Mouse (Mus musculus) adrenal gland, postnatal 14 days (tissue): ENCODE results near the gene Uqcrq. TPM values are rescaled to one million over a fixed set of nuclear protein-coding genes. Genes with fewer than 3 reads are reported as not detected.
A peak's percentile ranks its signal among the peaks of the same experiment; 100 is the strongest.
"Not testable (repeated sequence)": the region's sequence is repeated elsewhere in the genome, so short reads cannot be mapped to it uniquely, and the experiment has no call there.

Experiments
- DNase-seq: peaks from one replicate; pipeline ENCODE4 v3.0.0; 2021; ENCODE audit warnings: mixed read lengths
- total RNA-seq: library from RNA; stranded (reverse); gene quantifications from 2 replicates; pipeline ENCODE4 v1.2.3, GENCODE M21; 2021

Uqcrq gene
- total RNA-seq, 1 experiment from 2014 or later: 1,730 TPM

DNA sequence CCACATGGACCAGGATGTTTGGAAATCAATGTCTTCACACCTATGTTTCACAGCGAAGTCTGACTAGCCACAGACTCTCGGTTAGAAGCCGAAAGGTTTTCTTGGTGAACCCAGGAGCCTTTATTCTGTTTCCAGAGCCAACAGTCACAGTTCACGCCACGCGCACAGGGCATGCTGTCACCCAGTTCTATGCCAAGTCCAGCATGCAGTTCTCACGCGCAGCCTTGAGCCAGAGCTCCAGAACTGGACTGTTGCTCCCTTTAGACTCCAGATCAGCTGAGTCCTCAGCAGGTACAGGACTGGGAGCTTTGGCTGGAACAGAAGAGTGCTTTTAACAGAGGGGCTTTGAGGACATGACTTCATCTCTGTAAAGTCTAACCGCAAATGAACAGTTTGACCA is 21.8 kb upstream of the Uqcrq start:
- DNase-seq: peak; percentile 61

DNA sequence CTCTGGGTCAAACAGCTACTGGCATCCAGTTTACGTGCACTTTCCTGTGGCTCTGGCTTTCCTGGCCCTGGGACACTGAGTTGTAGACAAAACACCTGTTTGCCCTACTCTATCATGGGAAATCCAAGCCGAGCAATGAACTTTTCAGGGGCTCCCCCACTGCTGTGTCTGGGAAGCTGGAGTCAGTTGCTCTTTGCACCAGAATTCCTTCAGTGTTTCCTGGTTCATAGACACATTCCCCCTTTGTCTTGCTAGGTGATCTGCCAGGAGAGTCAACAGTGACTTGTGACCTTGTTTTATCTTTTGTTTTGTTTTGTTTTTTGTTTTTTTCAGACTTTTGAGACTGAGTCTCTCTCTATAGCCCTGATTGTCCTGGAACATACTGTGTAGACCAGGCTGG is 20.7 kb upstream of the Uqcrq start:
- DNase-seq: no peak

DNA sequence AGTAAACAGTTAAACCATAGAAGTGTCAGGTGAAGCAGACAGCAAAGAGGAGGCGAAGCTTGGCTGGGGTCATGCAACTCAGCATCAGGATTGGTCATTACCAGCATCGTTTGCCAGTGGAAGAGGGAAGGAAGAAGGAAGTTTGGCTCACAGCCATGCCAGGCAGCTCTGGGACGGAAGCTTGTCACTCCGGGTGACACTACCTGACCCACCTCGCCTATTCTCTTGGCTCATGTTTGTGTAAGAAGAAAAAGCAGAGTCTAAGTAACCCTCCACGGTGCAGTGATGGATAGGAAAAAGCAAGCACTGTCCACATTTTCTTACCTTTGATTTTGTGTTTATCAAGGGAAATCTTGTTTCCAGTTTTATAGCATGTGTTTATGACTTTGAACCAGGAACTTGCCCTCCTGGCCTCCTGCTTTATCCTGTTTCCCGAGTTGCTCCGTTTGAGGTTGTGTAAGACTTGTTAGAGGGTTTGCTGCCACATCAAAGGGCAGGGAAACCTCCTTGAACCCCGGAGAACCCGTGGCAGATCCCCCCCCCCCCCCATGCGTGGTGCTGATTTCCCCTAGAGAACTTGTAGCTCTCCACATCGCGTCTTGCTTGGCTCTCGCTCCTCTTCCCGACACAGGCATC is 19.6 kb upstream of the Uqcrq start:
- no peak for DNase-seq

DNA sequence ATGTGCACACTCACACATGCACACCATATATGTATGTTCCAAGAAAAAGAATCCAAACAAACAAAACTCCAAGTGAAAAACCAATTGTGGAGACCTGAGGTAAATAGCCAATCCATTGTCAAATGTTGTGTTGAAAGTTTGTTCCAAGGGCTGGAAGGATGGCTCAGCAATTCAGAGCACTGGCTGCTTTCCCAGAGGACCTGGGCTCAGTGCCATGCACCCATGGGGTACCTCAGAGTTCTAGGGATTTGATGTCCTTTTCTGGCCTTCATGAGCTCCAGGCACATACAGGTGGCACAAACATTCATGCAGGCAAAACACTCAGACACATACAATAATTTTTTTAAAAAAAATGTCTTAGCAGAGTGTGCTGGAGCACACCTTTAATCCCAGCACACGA is 17.9 kb upstream of the Uqcrq start:
- DNase-seq: peak; percentile 80

DNA sequence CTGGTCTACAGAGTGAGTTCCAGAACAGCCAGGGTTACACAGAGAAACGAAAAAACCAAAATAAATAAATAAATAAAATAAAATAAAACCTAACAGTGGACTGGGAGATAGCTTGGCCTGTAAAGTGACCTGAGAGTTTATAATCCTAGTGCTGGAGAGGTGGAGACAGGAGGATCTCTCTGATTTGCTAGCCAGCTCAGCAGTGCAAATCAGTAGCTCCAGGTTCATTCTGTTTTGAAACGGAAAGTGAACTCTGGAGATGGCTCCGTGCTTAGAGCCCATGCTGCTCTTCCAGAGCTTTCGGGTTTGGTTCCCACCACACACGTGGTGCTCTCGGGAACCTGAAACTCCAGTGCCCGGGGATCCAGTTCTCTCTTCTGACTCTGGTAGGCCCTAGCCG is 17.4 kb upstream of the Uqcrq start:
- no peak for DNase-seq

DNA sequence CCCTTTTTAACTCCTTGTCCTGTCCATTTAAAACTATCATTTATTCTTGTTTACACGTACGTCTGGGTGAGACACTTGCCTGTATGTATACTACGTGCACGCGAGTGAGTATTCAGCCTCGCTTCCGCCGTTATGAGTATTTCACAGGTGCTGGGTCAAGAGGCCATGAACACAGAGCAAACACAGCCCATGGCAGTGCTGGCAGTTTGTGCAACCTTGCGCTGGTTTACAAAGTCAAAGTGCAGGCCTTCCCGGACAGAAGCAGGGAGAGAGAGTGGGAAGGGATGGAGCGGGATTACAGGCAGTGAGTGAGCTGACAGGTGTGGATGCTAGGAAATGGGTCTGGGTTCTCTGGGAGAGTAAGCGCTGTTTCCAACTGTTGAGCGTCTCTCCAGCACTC is 15.6 kb upstream of the Uqcrq start:
- DNase-seq: no peak

DNA sequence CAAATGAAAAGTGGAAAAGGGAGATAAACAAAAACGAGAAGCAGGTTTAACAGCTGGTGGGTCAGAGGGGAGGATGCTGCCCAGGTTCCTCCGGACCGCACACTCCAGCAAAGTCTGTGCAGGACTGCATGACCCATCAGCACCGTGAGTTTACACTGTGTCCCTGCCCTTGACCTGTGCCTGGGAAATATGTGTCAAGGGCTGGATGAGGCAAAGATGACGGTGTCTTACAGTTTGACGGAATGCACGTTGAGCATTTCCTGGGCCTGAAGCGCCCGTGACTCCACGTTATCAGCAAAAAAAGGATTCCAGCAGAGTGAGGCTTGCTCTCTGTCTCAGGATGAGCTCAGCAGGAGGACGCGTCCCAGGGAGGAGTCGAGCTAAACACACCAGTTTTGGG is 14.9 kb upstream of the Uqcrq start:
- DNase-seq: peak; percentile 64

DNA sequence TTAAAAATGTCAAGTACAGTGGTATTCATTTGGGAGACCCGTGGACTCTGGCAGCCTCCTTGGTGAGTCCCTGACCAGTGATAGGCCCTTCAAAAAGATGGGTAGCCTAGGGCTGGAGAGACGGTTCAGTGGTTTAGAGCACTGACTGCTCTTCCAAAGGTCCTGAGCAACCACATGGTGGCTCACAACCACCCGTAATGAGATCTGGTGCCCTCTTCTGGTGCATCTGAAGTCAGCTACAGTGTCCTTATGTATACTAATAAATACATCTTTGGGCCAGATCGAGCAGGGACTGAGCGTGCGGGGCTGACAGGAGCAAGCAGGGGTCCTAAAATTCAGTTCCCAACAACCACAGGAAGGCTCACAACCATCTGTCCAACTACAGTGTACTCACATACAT is 13.2 kb upstream of the Uqcrq start:
- DNase-seq: peak; percentile 70

DNA sequence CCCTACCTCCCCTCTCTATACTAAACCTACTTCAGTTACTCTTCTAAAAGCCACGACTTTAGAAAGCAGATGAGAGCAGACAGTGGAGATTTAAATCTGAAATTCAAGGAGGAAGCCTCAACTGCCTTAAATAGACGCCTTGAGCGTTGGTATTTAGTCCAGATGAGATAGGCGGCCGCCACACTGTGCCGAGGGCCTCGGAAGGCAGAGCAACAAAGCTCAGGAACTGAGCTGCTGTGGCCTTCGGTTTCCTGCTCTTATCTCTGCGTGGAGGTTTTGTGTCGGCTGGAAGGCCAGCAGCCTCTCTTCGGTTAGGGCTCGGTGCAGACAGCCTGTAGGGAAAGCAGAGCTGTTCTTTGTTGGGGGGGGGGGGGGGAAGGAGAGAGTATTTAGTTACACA is 11.3 kb upstream of the Uqcrq start:
- DNase-seq: peak; percentile 71

DNA sequence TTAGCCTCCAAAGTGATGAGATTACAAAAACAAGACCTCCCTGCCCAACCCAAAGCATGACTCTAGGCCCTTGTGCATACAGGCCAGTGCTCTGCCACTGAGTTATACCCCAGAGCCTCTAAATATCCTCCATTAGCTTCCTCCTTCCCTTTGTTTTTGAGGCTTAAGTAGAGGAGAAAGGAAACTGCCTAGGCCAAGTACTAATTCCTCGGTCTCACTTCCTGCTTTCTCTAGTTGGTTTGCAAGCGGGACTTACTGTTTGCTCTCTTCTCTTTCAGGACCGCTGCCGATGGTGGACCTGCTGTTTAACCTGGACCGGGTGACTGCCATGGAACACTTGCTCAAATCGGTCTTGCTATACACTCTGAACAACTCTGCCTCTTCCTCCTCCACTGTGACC is 5.7 kb upstream of the Uqcrq start:
- no peak for DNase-seq

DNA sequence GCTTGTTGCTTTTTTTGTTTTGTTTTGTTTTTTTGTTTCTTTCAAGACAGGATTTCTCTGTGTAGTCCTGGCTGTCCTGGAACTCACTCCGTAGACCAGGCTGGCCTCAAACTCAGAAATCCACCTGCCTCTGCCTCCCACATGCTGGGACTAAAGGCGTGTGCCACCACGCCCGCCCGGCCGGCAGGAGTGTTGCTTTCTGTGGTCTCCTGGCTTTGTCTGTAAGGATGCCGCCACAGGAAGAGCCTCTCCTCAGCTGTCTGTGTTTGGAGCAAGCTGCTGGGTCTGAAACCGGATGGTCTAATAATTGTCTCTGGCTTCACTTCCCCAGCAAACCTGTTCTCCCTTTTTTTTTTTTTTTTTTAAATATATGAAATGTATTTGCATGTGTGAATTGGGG is 4.9 kb upstream of the Uqcrq start:
- DNase-seq: no peak

DNA sequence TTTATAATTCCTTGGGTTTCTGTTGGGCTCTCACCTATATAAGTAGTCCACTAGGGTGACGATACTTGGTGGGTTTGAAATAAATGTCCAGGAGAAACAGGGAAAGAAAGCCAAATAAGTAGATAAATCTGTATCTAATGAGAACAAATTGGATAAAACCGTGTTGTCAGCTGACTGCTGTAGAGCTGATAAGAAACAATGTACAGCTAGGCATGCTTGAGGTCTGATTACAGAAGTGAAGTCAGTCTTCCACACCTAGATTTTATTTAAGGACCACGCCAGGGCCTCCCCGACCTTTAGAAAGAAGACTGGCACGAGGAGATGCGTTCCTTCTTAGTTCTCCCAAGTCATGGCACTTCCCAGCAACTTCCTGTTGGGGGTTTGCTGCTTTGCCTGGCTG is 2.4 kb upstream of the Uqcrq start:
- DNase-seq: no peak

DNA sequence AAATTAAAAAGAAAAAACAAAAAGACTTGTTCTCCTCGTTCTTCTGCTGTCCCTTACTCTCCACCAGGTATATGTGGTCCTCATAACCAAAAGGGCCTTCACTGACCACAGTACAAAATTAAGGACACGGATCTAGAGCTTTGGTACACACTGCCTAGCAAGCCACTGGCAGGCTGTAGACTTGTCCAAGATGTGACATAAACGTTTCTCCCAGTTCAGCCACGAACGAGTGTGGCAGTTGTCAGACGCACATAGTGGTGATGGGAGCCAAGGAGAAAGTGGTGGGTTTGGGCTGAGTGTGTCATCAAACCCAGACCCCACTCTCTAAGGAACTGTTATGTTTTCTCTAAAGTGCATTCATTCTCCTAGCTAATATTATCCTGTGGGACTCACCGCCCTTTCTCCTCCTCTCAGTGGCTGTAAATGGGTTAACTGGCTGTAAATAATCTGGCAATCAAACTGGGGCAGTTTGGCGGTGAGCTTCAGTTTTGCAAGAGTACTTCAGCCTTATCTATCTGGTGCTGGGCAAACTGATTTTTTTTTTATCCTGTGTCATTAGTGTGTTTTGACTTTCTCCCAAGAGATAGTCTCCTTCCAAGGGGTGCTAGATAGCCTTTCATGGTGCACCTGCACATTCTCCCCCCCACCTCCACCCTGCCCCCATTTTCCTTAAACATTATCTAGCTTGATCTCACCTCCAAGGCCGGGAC is 871 bp upstream of the Uqcrq start:
- peak; percentile 47 for DNase-seq

DNA sequence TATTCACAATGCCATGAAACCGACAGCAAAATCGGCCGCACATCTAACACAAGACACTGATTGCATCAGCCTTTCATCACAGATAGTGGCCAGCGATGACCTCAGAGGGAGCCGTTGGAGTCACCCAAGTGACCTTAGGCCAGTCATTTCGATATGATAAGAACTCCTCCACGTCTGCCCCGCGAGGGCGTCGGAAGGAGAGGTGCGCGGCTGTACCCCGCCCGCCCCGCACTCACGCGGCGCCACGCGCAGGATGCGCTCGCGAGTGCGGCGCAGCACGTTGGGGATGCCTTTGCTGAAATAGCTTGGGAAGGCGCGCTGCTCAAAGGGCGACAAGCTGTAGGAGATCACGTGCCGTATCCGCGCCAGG is 346 bp downstream of the Uqcrq start:
- peak; percentile 75 for DNase-seq

DNA sequence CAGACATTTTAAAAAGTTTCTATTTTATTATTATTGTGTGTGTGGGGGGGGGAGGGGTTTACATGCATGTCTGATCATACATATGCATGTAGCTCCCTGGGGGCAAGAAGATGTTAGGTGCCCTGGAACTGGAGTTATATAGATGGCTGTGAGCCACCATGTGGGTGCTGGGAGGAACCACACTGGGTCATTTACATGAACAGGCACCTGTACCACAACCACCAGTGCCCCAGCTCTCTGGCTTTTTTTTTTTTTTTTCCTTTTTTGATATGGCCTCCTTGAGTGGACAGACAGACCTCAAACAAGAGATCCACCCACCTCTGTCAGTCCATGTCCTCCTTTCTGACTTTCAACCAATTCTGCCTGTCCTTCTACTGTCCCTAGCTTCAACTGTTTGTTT is 1.4 kb downstream of the Uqcrq start:
- DNase-seq: no peak

DNA sequence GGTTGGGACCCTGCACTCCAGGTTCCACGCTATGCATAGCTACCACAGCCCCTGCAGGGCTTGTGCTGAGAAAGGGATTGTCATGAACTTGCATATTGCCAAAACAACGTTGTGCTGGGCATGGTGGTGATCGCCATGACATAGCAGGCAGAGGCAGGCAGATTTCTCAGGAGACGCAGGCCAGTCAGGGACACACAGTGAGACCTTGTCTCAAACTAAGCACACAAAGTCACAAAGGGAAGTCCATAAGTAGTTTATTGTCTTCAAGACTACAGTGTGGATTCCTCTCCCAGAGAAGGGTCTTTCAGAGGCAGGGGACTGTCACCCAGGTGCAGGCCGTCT is 1.9 kb downstream of the Uqcrq start:
- no peak for DNase-seq

DNA sequence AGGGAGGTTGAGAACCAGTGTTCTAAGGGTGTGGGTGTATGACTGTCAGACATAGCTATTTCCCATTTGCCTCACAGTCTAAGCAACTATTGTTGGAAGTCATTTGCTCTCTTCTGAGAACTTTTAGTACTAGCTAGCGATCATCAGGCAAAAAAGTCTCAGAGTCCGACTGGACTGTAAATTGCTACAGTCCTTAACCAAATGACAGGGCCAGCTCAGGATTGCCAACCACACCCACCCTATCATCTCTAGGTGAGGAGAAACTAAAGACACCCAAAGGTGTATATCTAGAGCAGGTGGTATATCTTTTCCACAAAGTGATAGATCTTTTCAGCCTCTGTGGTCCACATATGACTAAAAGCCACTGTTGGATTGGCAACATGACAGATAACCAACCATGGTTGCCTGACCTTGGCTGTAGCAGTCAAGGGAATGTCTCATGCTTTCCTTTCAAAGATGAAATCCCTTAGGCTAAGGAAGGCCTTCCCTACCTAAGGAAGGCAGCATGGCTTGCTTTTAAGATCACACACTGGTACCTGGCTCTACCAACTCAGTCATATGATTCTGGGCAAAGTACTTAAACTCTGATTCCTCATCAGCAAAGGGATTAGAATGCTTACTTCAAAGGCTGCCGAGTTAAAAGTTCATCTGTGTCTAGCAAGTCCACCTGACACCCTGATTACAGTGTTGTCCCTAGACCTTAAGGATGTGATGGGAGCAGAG is 2.5 kb downstream of the Uqcrq start:
- DNase-seq: no peak

DNA sequence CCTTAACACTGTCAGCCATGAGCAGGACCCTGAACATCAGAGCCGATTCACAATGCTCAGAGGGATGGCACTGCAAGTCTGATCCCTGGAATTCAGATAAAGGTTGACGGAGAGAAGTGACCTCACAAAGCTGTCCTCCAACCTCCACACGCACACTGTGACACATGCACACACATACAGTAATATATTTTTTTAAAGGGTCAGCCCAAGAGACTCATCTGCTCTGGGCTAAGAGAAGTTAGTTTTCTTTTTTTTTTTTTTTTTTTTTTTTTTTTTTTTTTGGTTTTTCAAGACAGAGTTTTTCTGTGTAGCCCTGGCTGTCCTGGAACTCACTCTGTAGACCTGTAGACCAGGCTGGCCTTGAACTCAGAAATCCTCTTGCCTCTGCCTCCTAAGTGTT is 3.7 kb downstream of the Uqcrq start:
- not testable (repeated sequence) for DNase-seq

DNA sequence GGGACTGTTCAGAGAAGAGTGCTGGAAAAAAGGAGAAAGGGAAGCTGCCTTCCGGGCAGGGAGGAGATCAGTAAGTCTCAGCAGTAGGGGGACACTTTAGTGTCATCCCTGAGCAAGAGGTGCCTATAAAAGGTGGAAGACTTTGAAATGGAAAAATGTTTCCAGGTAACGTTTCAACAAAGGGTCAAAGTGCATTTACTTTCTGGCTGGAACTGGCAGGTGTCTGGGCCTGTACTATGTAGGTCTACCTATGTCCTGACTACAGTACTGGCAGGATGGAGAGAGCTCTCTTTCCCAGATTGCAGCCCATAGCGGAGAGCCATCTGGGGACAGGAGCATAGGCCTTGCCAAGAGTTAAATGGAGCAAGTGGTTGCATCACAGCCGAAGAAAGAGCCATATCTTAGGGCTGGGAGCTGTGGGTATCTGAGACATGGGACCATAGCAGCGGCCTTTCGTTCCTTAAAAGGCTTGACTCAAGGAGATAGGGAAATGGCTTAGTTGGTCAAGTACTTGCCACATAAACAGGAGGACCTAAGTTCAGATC is 4.8 kb downstream of the Uqcrq start:
- DNase-seq: peak; percentile 35

DNA sequence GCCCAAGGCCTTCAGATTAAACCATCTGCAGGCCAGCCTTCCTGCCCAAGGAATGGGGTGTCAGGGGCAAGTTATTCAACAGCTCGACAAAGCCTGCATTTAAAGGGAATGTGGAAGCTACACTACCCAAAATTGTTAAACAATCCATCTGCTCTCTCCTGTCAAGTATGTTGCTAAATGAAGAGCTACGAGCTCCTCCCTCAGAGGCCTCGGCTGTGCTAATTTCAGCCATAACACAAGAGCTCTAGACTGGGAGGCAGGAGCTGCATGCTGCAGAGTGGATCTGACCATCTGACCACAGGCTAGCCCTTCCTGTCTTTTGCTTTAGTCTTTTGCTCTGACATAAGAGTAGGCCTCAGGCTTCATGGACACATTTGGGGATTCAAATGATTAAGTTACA is 5.4 kb downstream of the Uqcrq start:
- no peak for DNase-seq

DNA sequence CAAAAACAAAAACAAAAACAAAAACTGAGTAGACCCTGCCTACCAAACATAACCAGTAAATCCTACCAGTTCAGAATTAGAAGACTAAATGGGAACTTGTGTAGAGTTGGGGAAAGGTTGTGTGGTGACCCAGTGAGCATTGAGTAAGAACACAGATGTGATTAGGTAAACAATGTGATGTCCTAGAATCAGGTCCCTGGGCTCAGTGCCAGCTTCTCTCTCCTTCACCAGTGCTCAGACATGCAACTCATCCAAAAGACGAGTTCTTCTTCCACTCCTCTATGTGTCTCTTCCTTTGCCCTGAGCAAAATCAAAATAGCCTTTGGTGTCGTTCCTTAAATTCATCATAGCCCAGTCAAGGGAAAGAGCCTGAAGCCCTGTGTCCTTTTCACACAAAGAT is 5.8 kb downstream of the Uqcrq start:
- DNase-seq: peak; percentile 63

DNA sequence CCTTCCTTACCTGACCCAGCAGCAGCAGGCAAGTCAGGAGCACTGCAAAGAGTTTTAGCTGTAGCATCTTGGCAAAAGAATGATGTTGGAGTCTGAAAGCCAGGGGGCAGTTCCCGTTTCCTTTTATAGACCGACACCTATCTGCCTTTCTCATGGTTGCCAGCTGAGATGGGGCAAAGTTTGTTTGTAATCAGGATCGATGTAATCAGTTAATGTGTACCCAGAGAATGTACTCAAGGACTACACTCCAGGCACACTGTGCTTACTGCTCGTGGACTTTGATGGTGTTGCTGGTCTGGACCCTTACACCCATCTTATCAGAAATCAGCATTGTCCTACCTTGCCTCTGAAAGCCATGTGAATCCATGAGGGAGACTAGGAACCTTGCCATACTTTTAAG is 7.6 kb downstream of the Uqcrq start, which contains the start of gene Leap2:
Gene Leap2, minus strand, starts transcription at position 135 of the 400 bp plus-strand sequence.
- no peak for DNase-seq

DNA sequence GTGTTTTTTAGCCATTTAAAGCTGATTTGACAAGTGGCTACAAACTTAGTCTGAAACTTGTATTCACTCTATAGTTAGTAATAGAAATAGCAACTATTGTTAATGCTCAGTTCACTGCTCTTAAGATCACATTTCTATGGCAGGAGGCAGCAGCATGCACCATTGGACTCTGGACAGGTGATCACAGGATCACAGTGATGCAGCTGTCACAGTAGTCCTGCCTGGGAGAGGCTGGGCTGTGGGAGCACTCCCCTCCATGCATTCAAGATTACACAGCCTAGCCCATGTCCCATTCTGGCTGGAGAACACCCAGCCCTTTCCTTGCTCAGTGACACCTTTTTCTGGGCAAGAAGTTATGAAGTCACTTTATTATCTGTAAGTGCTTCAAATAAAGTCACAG is 12.6 kb downstream of the Uqcrq start:
- no peak for DNase-seq

DNA sequence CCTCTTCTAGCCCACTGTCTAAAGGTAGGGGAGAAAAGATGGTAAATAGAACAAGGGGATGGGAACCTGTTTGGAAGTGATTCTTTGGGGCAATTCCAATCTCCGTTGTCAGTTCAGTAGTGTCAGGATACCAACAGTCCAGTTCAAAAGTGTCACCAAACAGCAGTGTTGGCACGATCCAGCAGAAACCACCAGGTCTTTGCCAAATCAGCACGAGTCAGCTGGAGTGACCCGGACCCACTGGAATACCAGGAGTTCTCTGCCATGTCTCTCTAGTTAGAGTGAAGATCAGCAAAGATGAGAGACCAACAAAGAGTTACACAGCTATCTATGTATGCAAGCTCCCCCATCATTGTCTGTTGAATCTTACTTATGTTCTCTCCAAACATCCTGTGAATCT is 16.8 kb downstream of the Uqcrq start:
- DNase-seq: no peak
